ENCODE assay signal across 26 mouse cellular contexts in the genomic region with DNA sequence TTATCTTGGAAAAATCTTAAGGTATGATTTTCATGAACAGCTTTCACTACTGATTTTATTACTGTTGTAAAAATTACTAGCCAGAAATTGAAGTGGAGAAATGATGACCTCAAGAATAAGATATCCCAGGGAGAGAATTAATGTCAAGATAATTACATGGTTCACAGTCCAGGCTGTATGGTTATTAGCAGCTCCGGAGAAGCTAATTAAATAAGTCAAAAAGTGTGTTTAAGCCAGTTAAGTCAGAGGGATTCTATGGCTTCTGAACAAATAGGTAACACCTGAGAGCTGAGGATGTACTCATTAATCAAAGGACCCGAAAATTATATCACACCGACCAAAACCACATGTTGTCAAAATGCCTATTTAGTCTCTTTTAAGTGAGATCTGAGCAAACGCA.
DNase-seq lines count a peak whose midpoint lies in the region; ATAC-seq and TF ChIP-seq lines count a peak whose summit lies in the region.
"Had no signal": no experiment of that assay in that cellular context is flagged by ENCODE, and none has a peak within 500 bp of the region (broad histone marks: within the 10 kb centered on the region; RNA-seq: fewer than 3 reads in every experiment).

No protein-coding gene starts in this region.

- no peak for DNase-seq in forebrain, embryonic 14.5 days (ENCODE audit: low spot score)
- DNase-seq in midbrain, embryonic 11.5 days (ENCODE audit: low spot score, missing footprints): no peak
- DNase-seq in midbrain, embryonic 10.5 days (ENCODE audit: low spot score): no peak
- DNase-seq in midbrain, embryonic 14.5 days: peak; percentile 46
- DNase-seq in midbrain, postnatal 0 days (ENCODE audit: low spot score): peak; percentile 28
- DNase-seq in heart, adult 18-20 months: no peak
- DNase-seq in Muller cell, postnatal 12 days (ENCODE audit: inconsistent ontology term): no peak
- DNase-seq: adrenal gland, adult 8-10 months; adrenal gland, postnatal 25 days; B cell, adult 2 months; cerebellum, adult 18-20 months; cerebellum, adult 9-10 months; cerebellum, postnatal 14 days; gastrocnemius, adult 2 months; gastrocnemius, postnatal 25 days; heart, adult 2 months; kidney, adult 18-20 months had no signal

- H3K4me1 ChIP-seq in forebrain, embryonic 14.5 days (ENCODE audit: control insufficient read depth, insufficient read depth, low read length): no peaks in the 10 kb centered on the region
- H3K4me1 ChIP-seq in forebrain, embryonic 15.5 days: no peaks in the 10 kb centered on the region
- H3K4me1 ChIP-seq in midbrain, embryonic 11.5 days (ENCODE audit: control insufficient read depth, insufficient read depth, low read length): no peaks in the 10 kb centered on the region
- no peaks in the 10 kb centered on the region for H3K4me1 ChIP-seq in midbrain, embryonic 10.5 days
- no peaks in the 10 kb centered on the region for H3K4me1 ChIP-seq in midbrain, embryonic 14.5 days (ENCODE audit: control insufficient read depth, insufficient read depth, low read length)
- H3K4me1 ChIP-seq in midbrain, postnatal 0 days (ENCODE audit: insufficient read depth, low read length): no peaks in the 10 kb centered on the region
- H3K4me1 ChIP-seq: forebrain, embryonic 10.5 days had no signal

- no peak overlapping the region for H3K4me3 ChIP-seq in forebrain, embryonic 14.5 days (ENCODE audit: low read depth, low read length)
- no peak overlapping the region for H3K4me3 ChIP-seq in forebrain, embryonic 15.5 days
- no peak overlapping the region for H3K4me3 ChIP-seq in midbrain, embryonic 11.5 days (ENCODE audit: low read depth, low read length)
- no peak overlapping the region for H3K4me3 ChIP-seq in midbrain, embryonic 10.5 days
- H3K4me3 ChIP-seq in midbrain, embryonic 14.5 days (replicated peaks; ENCODE audit: low read depth, low read length): no peak overlapping the region
- no peak overlapping the region for H3K4me3 ChIP-seq in midbrain, postnatal 0 days (ENCODE audit: low read depth, low read length)
- H3K4me3 ChIP-seq: forebrain, embryonic 10.5 days; gastrocnemius, adult 2 months; heart, adult 2 months had no signal

- H3K9ac ChIP-seq in forebrain, embryonic 14.5 days (ENCODE audit: low read length): no peak overlapping the region
- no peak overlapping the region for H3K9ac ChIP-seq in forebrain, embryonic 15.5 days (replicated peaks)
- no peak overlapping the region for H3K9ac ChIP-seq in midbrain, embryonic 11.5 days (ENCODE audit: low read length)
- H3K9ac ChIP-seq in midbrain, embryonic 14.5 days (replicated peaks; ENCODE audit: low read length): no peak overlapping the region
- H3K9ac ChIP-seq in midbrain, postnatal 0 days (replicated peaks; ENCODE audit: low read length, poor library complexity, severe bottlenecking): no peak overlapping the region
- H3K9ac ChIP-seq: hindbrain, embryonic 14.5 days had no signal

- 71% methylated on average over 4 of the region's 4 CpGs for WGBS in forebrain, embryonic 14.5 days
- 60% methylated on average over 4 of the region's 4 CpGs for WGBS in forebrain, embryonic 15.5 days
- 59% methylated on average over 4 of the region's 4 CpGs for WGBS in midbrain, embryonic 11.5 days
- WGBS in midbrain, embryonic 10.5 days: 68% methylated on average over 4 of the region's 4 CpGs
- WGBS in midbrain, embryonic 14.5 days: 20% methylated on average over 4 of the region's 4 CpGs
- 26% methylated on average over 4 of the region's 4 CpGs for whole genome bisulfite sequencing in midbrain, postnatal 0 days

- H3K27ac ChIP-seq in forebrain, embryonic 14.5 days (ENCODE audit: low read depth, low read length): no peak overlapping the region
- no peak overlapping the region for H3K27ac ChIP-seq in forebrain, embryonic 15.5 days (replicated peaks)
- H3K27ac ChIP-seq in midbrain, embryonic 11.5 days (ENCODE audit: low read depth, low read length): no peak overlapping the region
- H3K27ac ChIP-seq in midbrain, embryonic 10.5 days (replicated peaks): no peak overlapping the region
- no peak overlapping the region for H3K27ac ChIP-seq in midbrain, embryonic 14.5 days (replicated peaks; ENCODE audit: low read depth, low read length)
- no peak overlapping the region for H3K27ac ChIP-seq in midbrain, postnatal 0 days (ENCODE audit: low read depth, low read length)
- H3K27ac ChIP-seq: forebrain, embryonic 10.5 days; gastrocnemius, adult 2 months; heart, adult 2 months; hindbrain, embryonic 14.5 days had no signal

- no peak overlapping the region for H3K4me2 ChIP-seq in forebrain, embryonic 14.5 days (ENCODE audit: low read length)
- no peak overlapping the region for H3K4me2 ChIP-seq in forebrain, embryonic 15.5 days (replicated peaks)
- no peak overlapping the region for H3K4me2 ChIP-seq in midbrain, embryonic 11.5 days
- no peak overlapping the region for H3K4me2 ChIP-seq in midbrain, embryonic 14.5 days (ENCODE audit: low read length)
- no peak overlapping the region for H3K4me2 ChIP-seq in midbrain, postnatal 0 days (ENCODE audit: low read depth, low read length, poor library complexity, severe bottlenecking)
- H3K4me2 ChIP-seq: heart, embryonic 11.5 days; hindbrain, embryonic 14.5 days had no signal

- no peak for TF ChIP-seq CTCF in midbrain, postnatal 0 days (IDR thresholded peaks at IDR 0.05)

- H3K9me3 ChIP-seq in forebrain, embryonic 14.5 days (replicated peaks; ENCODE audit: control insufficient read depth, low read length): no peaks in the 10 kb centered on the region
- no peaks in the 10 kb centered on the region for H3K9me3 ChIP-seq in forebrain, embryonic 15.5 days
- no peaks in the 10 kb centered on the region for H3K9me3 ChIP-seq in midbrain, embryonic 11.5 days (ENCODE audit: control insufficient read depth, low read length)
- no peaks in the 10 kb centered on the region for H3K9me3 ChIP-seq in midbrain, embryonic 10.5 days (replicated peaks)
- H3K9me3 ChIP-seq in midbrain, embryonic 14.5 days (ENCODE audit: control insufficient read depth, low read length): no peaks in the 10 kb centered on the region
- H3K9me3 ChIP-seq in midbrain, postnatal 0 days (ENCODE audit: low read length): no peaks in the 10 kb centered on the region
- H3K9me3 ChIP-seq: forebrain, embryonic 10.5 days; G1E had no signal

- H3K36me3 ChIP-seq in forebrain, embryonic 14.5 days (ENCODE audit: control insufficient read depth, insufficient read depth, low read length): no peaks in the 10 kb centered on the region
- H3K36me3 ChIP-seq in forebrain, embryonic 15.5 days: no peaks in the 10 kb centered on the region
- H3K36me3 ChIP-seq in midbrain, embryonic 11.5 days (ENCODE audit: control insufficient read depth, insufficient read depth, low read length): no peaks in the 10 kb centered on the region
- no peaks in the 10 kb centered on the region for H3K36me3 ChIP-seq in midbrain, embryonic 10.5 days
- H3K36me3 ChIP-seq in midbrain, embryonic 14.5 days (ENCODE audit: control insufficient read depth, insufficient read depth, low read length): no peaks in the 10 kb centered on the region
- no peaks in the 10 kb centered on the region for H3K36me3 ChIP-seq in midbrain, postnatal 0 days (ENCODE audit: insufficient read depth, low read length)
- H3K36me3 ChIP-seq: forebrain, embryonic 10.5 days; G1E had no signal

- no peaks in the 10 kb centered on the region for H3K27me3 ChIP-seq in forebrain, embryonic 14.5 days (replicated peaks; ENCODE audit: control insufficient read depth, insufficient read depth, low read length)
- H3K27me3 ChIP-seq in forebrain, embryonic 15.5 days: no peaks in the 10 kb centered on the region
- no peaks in the 10 kb centered on the region for H3K27me3 ChIP-seq in midbrain, embryonic 11.5 days (ENCODE audit: control insufficient read depth, insufficient read depth, low read length)
- no peaks in the 10 kb centered on the region for H3K27me3 ChIP-seq in midbrain, embryonic 10.5 days (ENCODE audit: low read depth, poor library complexity, severe bottlenecking)
- H3K27me3 ChIP-seq in midbrain, embryonic 14.5 days (ENCODE audit: control insufficient read depth, insufficient read depth, low read length): no peaks in the 10 kb centered on the region
- H3K27me3 ChIP-seq in midbrain, postnatal 0 days (ENCODE audit: insufficient read depth, low read length): no peaks in the 10 kb centered on the region
- H3K27me3 ChIP-seq: CH12.LX had no signal

- 0 out of 2 replicates have a peak, but pooled peaks have one; percentile 23 for ATAC-seq in forebrain, embryonic 14.5 days
- ATAC-seq in forebrain, embryonic 15.5 days (replicated peaks): no peak
- ATAC-seq in midbrain, embryonic 11.5 days (ENCODE audit: low FRiP score): peak; percentile 48; the same call in 1 of the 2 replicates
- peak; percentile 55; the same call in 1 of the 2 replicates for ATAC-seq in midbrain, embryonic 14.5 days (ENCODE audit: low FRiP score, low TSS enrichment)
- ATAC-seq in midbrain, postnatal 0 days (ENCODE audit: low FRiP score): no peak
- ATAC-seq: activated CD4-positive, CD25-positive, alpha-beta regulatory T cell, adult 4 months; forebrain, embryonic 16.5 days; intestine, embryonic 16.5 days had no signal

Comparison
In these comparisons a context has a peak if more than half of its experiments do, and no peak if none do; other contexts are left out.
1. ATAC-seq: peak in forebrain, embryonic 14.5 days (single experiment), midbrain, embryonic 11.5 days (single experiment) and midbrain, embryonic 14.5 days (single experiment); none in forebrain, embryonic 15.5 days (single experiment) and midbrain, postnatal 0 days (single experiment).
2. DNase-seq: peak in midbrain, embryonic 14.5 days (single experiment) and midbrain, postnatal 0 days (single experiment); none in forebrain, embryonic 14.5 days (single experiment), midbrain, embryonic 11.5 days (single experiment), midbrain, embryonic 10.5 days (single experiment), heart, adult 18-20 months (0 of 2) and Muller cell, postnatal 12 days (single experiment).